Mouse (Mus musculus) hindbrain, embryonic 16.5 days (tissue): ENCODE results near the gene Anapc4. TPM values are rescaled to one million over a fixed set of nuclear protein-coding genes. Genes with fewer than 3 reads are reported as not detected.

Experiments
- ATAC-seq: fragments of 200-750 bp; cut with Nextera tagmentation; 2 replicates; pipeline ENCODE4 v1.8.0; 2017; ENCODE audit warnings: moderate TSS enrichment, moderate library complexity
- H3K27ac ChIP-seq: fragments of 300-500 bp; sonication (generic); 2 replicates; pipeline ENCODE4 v1.5.1; 2014; ENCODE audit warnings: low read depth, mild to moderate bottlenecking, control low read depth, low read length, moderate library complexity
- H3K27me3 ChIP-seq: fragments of 300-500 bp; sonication (generic); replicated peaks from 2 replicates; pipeline ENCODE4 v1.6.1; 2014; ENCODE audit warnings: low read length; ENCODE audit not compliant: control insufficient read depth, insufficient read depth
- H3K36me3 ChIP-seq: fragments of 300-500 bp; sonication (generic); 2 replicates; pipeline ENCODE4 v1.6.1; 2014; ENCODE audit warnings: mild to moderate bottlenecking, low read length, moderate library complexity, mixed read lengths; ENCODE audit not compliant: control insufficient read depth, insufficient read depth
- H3K4me1 ChIP-seq: fragments of 300-500 bp; sonication (generic); 2 replicates; pipeline ENCODE4 v1.6.1; 2014; ENCODE audit warnings: low read depth, low read length; ENCODE audit not compliant: control insufficient read depth, insufficient read depth
- H3K4me2 ChIP-seq: fragments of 300-500 bp; sonication (generic); 2 replicates; pipeline ENCODE4 v1.6.1; 2014; ENCODE audit warnings: mild to moderate bottlenecking, low read length, control low read depth, moderate library complexity
- H3K4me3 ChIP-seq: fragments of 300-500 bp; sonication (generic); 2 replicates; pipeline ENCODE4 v1.5.1; 2014; ENCODE audit warnings: mild to moderate bottlenecking, low read length, control low read depth, moderate library complexity
- H3K9ac ChIP-seq: fragments of 300-500 bp; sonication (generic); 2 replicates; pipeline ENCODE4 v1.6.1; 2014; ENCODE audit warnings: low read depth, mild to moderate bottlenecking, control low read depth, low read length, moderate library complexity
- H3K9me3 ChIP-seq: fragments of 300-500 bp; sonication (generic); 2 replicates; pipeline ENCODE4 v1.6.1; 2014; ENCODE audit warnings: mild to moderate bottlenecking, low read length, moderate library complexity; ENCODE audit not compliant: control insufficient read depth
- WGBS: fragments of 180-500 bp; shearing (Covaris S2); extraction: QIAGEN DNeasy Blood & Tissue Kit; methylation state at CpG from one replicate; pipeline ENCODE4 v1.1.7; 2014; 5-methylcytosine and 5-hydroxymethylcytosine counted together
- polyA plus RNA-seq: library from polyadenylated mRNA; unstranded; fragments of >200 nt; fragmentation: Nextera tagmentation; extraction: Ambion mirVana; gene quantifications from 2 replicates; pipeline ENCODE4 v1.2.1, GENCODE M21; 2015

Anapc4 gene
- polyA plus RNA-seq, 1 experiment from 2014 or later: 101 TPM

GRCm38 (mm10) chr5:52913711-52914110, 79.9 kb downstream of the Anapc4 start:
- H3K36me3 ChIP-seq: no peaks in the 10 kb centered on the region
- peaks cover 2% of the 10 kb centered on the region; the same call in 1 of the 2 replicates for H3K4me1 ChIP-seq
- WGBS: 82% methylated on average over 7 of the region's 7 CpGs
- H3K4me2 ChIP-seq: no peak overlapping the region
- no peak overlapping the region for H3K9ac ChIP-seq
- H3K4me3 ChIP-seq: no peak overlapping the region
- no peak overlapping the region for H3K27ac ChIP-seq
- H3K9me3 ChIP-seq: no peaks in the 10 kb centered on the region
- no peaks in the 10 kb centered on the region for H3K27me3 ChIP-seq
- ATAC-seq: no peak

GRCm38 (mm10) chr5:52916186-52916585, 82.4 kb downstream of the Anapc4 start:
- H3K36me3 ChIP-seq: no peaks in the 10 kb centered on the region
- H3K27ac ChIP-seq: no peak overlapping the region
- ATAC-seq: 0 out of 2 replicates have a peak, but pooled peaks have one; percentile 34
- 70% methylated on average over 6 of the region's 6 CpGs for WGBS
- no peak overlapping the region for H3K4me3 ChIP-seq
- no peak overlapping the region for H3K9ac ChIP-seq
- H3K4me1 ChIP-seq: no peaks in the 10 kb centered on the region
- no peak overlapping the region for H3K4me2 ChIP-seq
- H3K9me3 ChIP-seq: no peaks in the 10 kb centered on the region
- H3K27me3 ChIP-seq: no peaks in the 10 kb centered on the region

Other genes starting within 250 kb of the Anapc4 start
- gene Sepsecs, start 164.3 kb upstream of the Anapc4 start, polyA plus RNA-seq: 6.6 and 6.9 TPM in 2 replicates
- gene Pi4k2b, start 92.4 kb upstream of the Anapc4 start, polyA plus RNA-seq: 3.6 and 4.8 TPM in 2 replicates
- gene Zcchc4, start 58.6 kb upstream of the Anapc4 start, polyA plus RNA-seq: 10.6 and 11.1 TPM in 2 replicates
- 0.06 and 0.37 TPM in 2 replicates for gene Slc34a2, start 204.1 kb downstream of the Anapc4 start, polyA plus RNA-seq